Mouse (Mus musculus): ENCODE measurements around the gene Srsf1.

GRCm38 (mm10) chr11:88065732-88066131, 18.6 kb downstream of the Srsf1 start:
- TF ChIP-seq EP300 (IDR thresholded peaks at IDR 0.05; ENCODE audit: low read length) (no peak), POLR2A (IDR thresholded peaks at IDR 0.05; ENCODE audit: low read depth, low read length) (no peak)

Data from CH12.LX (cell line).